Mouse (Mus musculus) lung, postnatal 10 days (tissue): ENCODE data around the gene Tmem128.

Source experiments
- DNase-seq: peaks from one replicate; pipeline ENCODE4 v3.0.0; 2021

Gene Tmem128

DNA sequence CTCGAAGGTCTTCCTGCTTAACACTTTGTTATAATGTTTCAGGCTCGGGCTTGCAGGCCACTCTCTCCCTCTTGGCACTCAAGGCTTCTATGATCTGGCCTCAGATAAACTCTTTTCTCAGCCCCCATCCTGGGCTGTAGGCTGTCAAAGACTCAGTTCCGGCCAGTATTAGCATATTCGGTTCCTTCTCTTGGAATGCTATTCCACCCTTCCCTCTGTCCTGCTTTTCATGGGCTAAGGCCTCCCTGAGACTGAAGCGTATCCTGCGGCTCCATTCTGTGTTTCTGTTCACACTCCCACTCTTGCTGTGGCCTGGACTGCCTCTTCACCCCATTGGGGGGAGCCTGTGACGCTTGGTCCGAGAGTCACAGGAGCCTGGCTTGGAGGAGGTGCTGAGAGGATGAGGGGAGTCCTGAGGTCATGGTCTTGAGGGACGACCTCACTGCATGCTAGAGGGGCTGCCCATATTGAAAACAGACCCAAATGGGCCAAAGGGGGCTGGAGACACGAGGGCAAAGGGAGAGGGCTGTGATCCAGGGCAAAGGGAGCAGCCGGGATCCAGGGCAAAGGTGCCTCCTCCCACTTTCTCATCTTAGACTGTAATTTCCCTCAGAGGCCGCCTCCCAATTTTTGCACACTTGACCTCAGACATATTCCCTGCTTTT is 18.1 kb downstream of the Tmem128 start:
- no peak for DNase-seq

GRCm38 (mm10) chr5:38280075-38280474 is 20.1 kb downstream of the Tmem128 start:
- DNase-seq: no peak

GRCm38 (mm10) chr5:38285724-38286123 is 25.7 kb downstream of the Tmem128 start:
- no peak for DNase-seq

- no peak for DNase-seq
These were observed 28.5 kb downstream of the Tmem128 start for GRCm38 (mm10) chr5:38288476-38288875.

DNA sequence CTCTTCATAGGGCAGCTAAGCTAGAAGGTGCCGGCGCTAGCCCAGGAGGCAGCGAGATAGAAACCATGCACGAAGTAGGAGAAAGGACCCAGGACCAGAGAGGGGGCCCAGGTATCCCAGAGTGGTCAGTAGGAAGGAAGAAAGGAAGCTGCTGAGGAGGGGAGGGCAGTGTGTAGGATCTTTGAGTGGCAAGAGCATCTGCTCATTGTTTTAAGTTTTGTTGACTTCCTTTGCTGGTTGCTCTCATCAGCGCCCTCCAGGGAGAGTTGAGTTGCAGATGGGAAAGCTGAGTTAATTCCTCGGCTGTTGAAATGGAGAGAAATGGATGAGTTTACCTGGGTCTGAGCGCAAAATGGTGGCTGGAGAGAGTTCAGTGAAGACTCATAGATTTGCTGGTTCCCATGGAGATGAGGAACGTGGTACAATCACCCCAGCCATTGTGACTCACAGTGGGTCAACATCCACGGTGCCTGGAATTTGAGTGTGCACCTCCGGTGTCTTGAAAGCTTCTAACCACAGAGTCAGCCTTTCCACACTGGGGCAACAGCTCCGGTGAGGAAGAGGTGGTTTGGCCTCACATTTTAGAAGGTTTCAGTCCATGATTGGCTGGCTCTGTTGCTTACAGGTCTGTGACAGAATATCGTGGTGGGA is 41.9 kb downstream of the Tmem128 start:
- DNase-seq: no peak

GRCm38 (mm10) chr5:38302651-38303050 is 42.7 kb downstream of the Tmem128 start:
- DNase-seq: no peak

- no peak for DNase-seq
These were observed 45.3 kb downstream of the Tmem128 start for GRCm38 (mm10) chr5:38305241-38305640.

- peak; percentile 91 for DNase-seq
These were observed 47.5 kb downstream of the Tmem128 start for GRCm38 (mm10) chr5:38307255-38308101.

DNA sequence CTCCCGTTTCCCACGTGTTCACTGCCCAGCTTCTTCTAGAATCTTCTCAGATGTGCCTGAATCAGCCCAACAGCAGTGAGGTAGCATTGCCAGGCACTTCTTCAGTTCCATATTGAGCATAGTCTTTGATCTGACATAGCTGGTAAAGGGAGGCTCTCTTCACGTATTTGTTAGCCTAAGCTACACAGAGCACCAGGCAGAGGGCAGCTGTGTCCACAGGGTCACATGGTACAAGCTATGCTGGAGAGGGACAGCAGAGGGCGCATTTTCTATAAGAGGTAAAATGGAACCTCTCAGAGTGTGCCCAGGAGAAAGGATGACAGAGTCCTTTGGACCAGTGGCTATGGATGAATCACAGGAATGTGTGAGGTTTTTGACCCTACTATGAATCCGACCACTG is 48.9 kb downstream of the Tmem128 start:
- DNase-seq: peak; percentile 61

DNA sequence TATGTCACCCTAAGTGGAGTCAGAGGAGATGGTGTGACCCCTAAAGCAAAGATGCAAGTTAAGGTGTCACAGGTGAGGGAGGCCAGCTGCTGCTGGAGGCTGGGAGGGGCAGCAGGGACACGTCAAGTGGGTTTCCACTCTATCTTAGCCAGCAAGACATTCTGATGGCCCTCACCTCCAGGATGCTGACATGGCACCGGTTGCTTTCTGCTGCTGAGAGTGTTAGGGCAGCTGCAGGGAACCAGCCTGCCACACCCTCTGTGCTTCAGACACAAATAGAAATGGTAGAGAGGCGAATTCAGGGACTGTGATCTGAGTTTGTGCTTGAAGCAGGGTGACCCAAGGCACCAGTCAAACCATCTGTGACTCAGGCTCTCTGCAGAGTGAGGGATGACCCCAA is 49.8 kb downstream of the Tmem128 start:
- DNase-seq: no peak
